Mouse (Mus musculus) hindbrain, embryonic 14.5 days (tissue): ENCODE results near the gene Tubb4b. TPM values are rescaled to one million over a fixed set of nuclear protein-coding genes. Genes with fewer than 3 reads are reported as not detected.

Source experiments
- ATAC-seq: fragments of 200-750 bp; cut with Nextera tagmentation; 2 replicates; pipeline ENCODE4 v1.8.0; 2017; ENCODE audit warnings: moderate number of reproducible peaks, mild to moderate bottlenecking, moderate TSS enrichment, moderate library complexity; ENCODE audit not compliant: low FRiP score
- DNase-seq: peaks from one replicate; pipeline ENCODE4 v3.0.0-alpha.2; 2015; ENCODE audit warnings: low spot score
- H3K27ac ChIP-seq: fragments of 300-500 bp; sonication (generic); 2 replicates; pipeline ENCODE4 v1.5.1; 2014; ENCODE audit warnings: mild to moderate bottlenecking, moderate library complexity
- H3K27me3 ChIP-seq: fragments of 300-500 bp; sonication (generic); 2 replicates; pipeline ENCODE4 v1.6.1; 2014; ENCODE audit warnings: mild to moderate bottlenecking, low read length, mixed read lengths; ENCODE audit not compliant: control insufficient read depth, insufficient read depth
- H3K36me3 ChIP-seq: fragments of 300-500 bp; sonication (generic); replicated peaks from 2 replicates; pipeline ENCODE4 v1.6.1; 2014; ENCODE audit not compliant: control insufficient read depth, insufficient read depth
- H3K4me1 ChIP-seq: fragments of 300-500 bp; sonication (generic); replicated peaks from 2 replicates; pipeline ENCODE4 v1.6.1; 2014; ENCODE audit warnings: antibody characterized with exemption, low read length, mixed read lengths; ENCODE audit not compliant: control insufficient read depth, insufficient read depth
- H3K4me2 ChIP-seq: fragments of 300-500 bp; sonication (generic); replicated peaks from 2 replicates; pipeline ENCODE4 v1.6.1; 2014; ENCODE audit warnings: mild to moderate bottlenecking, moderate library complexity
- H3K4me3 ChIP-seq: fragments of 300-500 bp; sonication (generic); replicated peaks from 2 replicates; pipeline ENCODE4 v1.5.1; 2014; ENCODE audit warnings: mild to moderate bottlenecking, low read length
- H3K9ac ChIP-seq: fragments of 300-500 bp; sonication (generic); 2 replicates; pipeline ENCODE4 v1.6.1; 2014
- H3K9me3 ChIP-seq: fragments of 300-500 bp; sonication (generic); 2 replicates; pipeline ENCODE4 v1.6.1; 2016; ENCODE audit warnings: low read length; ENCODE audit not compliant: control insufficient read depth
- WGBS: fragments of 180-500 bp; shearing (Covaris S2); extraction: QIAGEN DNeasy Blood & Tissue Kit; methylation state at CpG from one replicate; pipeline ENCODE4 v1.1.7; 2014; 5-methylcytosine and 5-hydroxymethylcytosine counted together
- polyA plus RNA-seq: library from polyadenylated mRNA; unstranded; fragments of >200 nt; fragmentation: Nextera tagmentation; extraction: Ambion mirVana; gene quantifications from 2 replicates; pipeline ENCODE4 v1.2.1, GENCODE M21; 2014

The Tubb4b gene
- polyA plus RNA-seq, 1 experiment from 2014 or later = 382 TPM

GRCm38 (mm10) chr2:25230581-25230980 lies 6.1 kb upstream of the Tubb4b start:
- H3K4me2 ChIP-seq = no peak overlapping the region
- no peaks in the 10 kb centered on the region for H3K36me3 ChIP-seq
- peaks cover 7% of the 10 kb centered on the region for H3K4me1 ChIP-seq
- WGBS = 89% methylated on average over 7 of the region's 7 CpGs
- H3K27me3 ChIP-seq = no peaks in the 10 kb centered on the region
- ATAC-seq (no peak), DNase-seq (no peak)
- H3K9ac ChIP-seq = no peak overlapping the region
- H3K4me3 ChIP-seq = no peak overlapping the region
- H3K27ac ChIP-seq = no peak overlapping the region
- no peaks in the 10 kb centered on the region for H3K9me3 ChIP-seq

GRCm38 (mm10) chr2:25229582-25229981 lies 5.1 kb upstream of the Tubb4b start:
- WGBS = 83% methylated on average over 5 of the region's 5 CpGs
- no peaks in the 10 kb centered on the region for H3K27me3 ChIP-seq
- DNase-seq = no peak
- no peak overlapping the region for H3K4me3 ChIP-seq
- H3K27ac ChIP-seq = no peak overlapping the region
- no peak overlapping the region for H3K4me2 ChIP-seq
- peaks cover 10% of the 10 kb centered on the region for H3K4me1 ChIP-seq
- ATAC-seq = no peak
- H3K9me3 ChIP-seq = no peaks in the 10 kb centered on the region
- no peak overlapping the region for H3K9ac ChIP-seq
- H3K36me3 ChIP-seq = no peaks in the 10 kb centered on the region

GRCm38 (mm10) chr2:25228995-25229530 lies 4.6 kb upstream of the Tubb4b start:
- no peak overlapping the region for H3K4me3 ChIP-seq
- 72% methylated on average over 6 of the region's 6 CpGs for WGBS

GRCm38 (mm10) chr2:25228431-25228889 lies 4.0 kb upstream of the Tubb4b start:
- Histone ChIP-seq H3K4me2 (peak overlapping the region; percentile 36), H3K4me1 (peaks cover 15% of the 10 kb centered on the region), H3K9ac (no peak overlapping the region), H3K4me3 (0 out of 2 replicates have a peak overlapping the region, but pooled peaks have one; percentile 2), H3K27ac (peak overlapping the region; percentile 28; the same call in 1 of the 2 replicates), H3K9me3 (no peaks in the 10 kb centered on the region), H3K27me3 (no peaks in the 10 kb centered on the region), H3K36me3 (no peaks in the 10 kb centered on the region)
- 2% methylated on average over 7 of the region's 7 CpGs for WGBS
- DNase-seq = peak; percentile 80
- no peak for ATAC-seq

More at GRCm38 (mm10) chr2:25228995-25229530, 4.6 kb upstream of the Tubb4b start:
- H3K4me1 ChIP-seq = peaks cover 10% of the 10 kb centered on the region
- DNase-seq (no peak), ATAC-seq (no peak)
- H3K27me3 ChIP-seq = no peaks in the 10 kb centered on the region
- no peak overlapping the region for H3K27ac ChIP-seq
- no peaks in the 10 kb centered on the region for H3K36me3 ChIP-seq
- no peaks in the 10 kb centered on the region for H3K9me3 ChIP-seq
- peak overlapping the region; percentile 36; the same call in 1 of the 2 replicates for H3K4me2 ChIP-seq
- no peak overlapping the region for H3K9ac ChIP-seq

GRCm38 (mm10) chr2:25227406-25227805 lies 2.9 kb upstream of the Tubb4b start:
- ATAC-seq = no peak
- no peaks in the 10 kb centered on the region for H3K27me3 ChIP-seq
- peaks cover 18% of the 10 kb centered on the region for H3K4me1 ChIP-seq
- H3K36me3 ChIP-seq = no peaks in the 10 kb centered on the region
- H3K9ac ChIP-seq = no peak overlapping the region
- H3K4me3 ChIP-seq = no peak overlapping the region
- H3K27ac ChIP-seq = no peak overlapping the region
- H3K9me3 ChIP-seq = no peaks in the 10 kb centered on the region
- WGBS = 86% methylated on average over 4 of the region's 4 CpGs
- no peak overlapping the region for H3K4me2 ChIP-seq
- no peak for DNase-seq

GRCm38 (mm10) chr2:25226864-25227263 lies 2.4 kb upstream of the Tubb4b start:
- WGBS = 84% methylated on average over 4 of the region's 5 CpGs
- H3K27ac ChIP-seq = no peak overlapping the region
- H3K27me3 ChIP-seq = no peaks in the 10 kb centered on the region
- ATAC-seq = no peak
- no peak for DNase-seq
- H3K9me3 ChIP-seq = no peaks in the 10 kb centered on the region
- H3K4me1 ChIP-seq = peaks cover 18% of the 10 kb centered on the region
- H3K9ac ChIP-seq = no peak overlapping the region
- H3K36me3 ChIP-seq = peaks cover 4% of the 10 kb centered on the region
- no peak overlapping the region for H3K4me3 ChIP-seq
- no peak overlapping the region for H3K4me2 ChIP-seq

- Histone ChIP-seq H3K4me1 (peaks cover 18% of the 10 kb centered on the region), H3K27me3 (no peaks in the 10 kb centered on the region), H3K9ac (peak overlapping the region; percentile 66; the same call in 1 of the 2 replicates), H3K4me2 (peak overlapping the region; percentile 55), H3K36me3 (peaks cover 9% of the 10 kb centered on the region), H3K27ac (peak overlapping the region; percentile 95), H3K4me3 (peak overlapping the region; percentile 89; the same call in 1 of the 2 replicates), H3K9me3 (no peaks in the 10 kb centered on the region)
- ATAC-seq = no peak
- no peak for DNase-seq
- WGBS = 75% methylated on average over 8 of the region's 8 CpGs
Measured at GRCm38 (mm10) chr2:25225811-25226379, 1.4 kb upstream of the Tubb4b start.

GRCm38 (mm10) chr2:25224766-25225752 lies 557 bp upstream of the Tubb4b start:
- H3K4me3 ChIP-seq = peak overlapping the region; percentile 89
- H3K27me3 ChIP-seq = no peaks in the 10 kb centered on the region
- no peaks in the 10 kb centered on the region for H3K9me3 ChIP-seq
- peak overlapping the region; percentile 95 for H3K27ac ChIP-seq
- H3K9ac ChIP-seq = peak overlapping the region; percentile 66
- H3K4me1 ChIP-seq = peaks cover 18% of the 10 kb centered on the region
- H3K4me2 ChIP-seq = peak overlapping the region; percentile 55
- 2% methylated on average over 41 of the region's 41 CpGs for WGBS
- peak; percentile 97 for ATAC-seq
- DNase-seq = peak; percentile 99
- peaks cover 9% of the 10 kb centered on the region for H3K36me3 ChIP-seq
